Mouse (Mus musculus) megakaryocyte, embryonic 14.5 days (primary cell): ENCODE data around the gene Ifna9. TPM values are rescaled to one million over a fixed set of nuclear protein-coding genes. Genes with fewer than 3 reads are reported as not detected.
"Not testable (repeated sequence)": the region's sequence is repeated elsewhere in the genome, so short reads cannot be mapped to it uniquely, and the experiment has no call there.

Source experiments
- H3K27me3 ChIP-seq: replicated peaks from 2 replicates; pipeline ENCODE3; 2012; ENCODE audit warnings: inconsistent platforms
- H3K36me3 ChIP-seq: replicated peaks from 2 replicates; pipeline ENCODE3; 2012; ENCODE audit warnings: low read length, inconsistent platforms, mixed read lengths
- H3K4me1 ChIP-seq: 2 replicates; pipeline ENCODE4 v1.6.1; 2012; ENCODE audit warnings: inconsistent platforms
- H3K4me3 ChIP-seq: replicated peaks from 2 replicates; pipeline ENCODE3; 2012; ENCODE audit warnings: moderate library complexity, mild to moderate bottlenecking, inconsistent platforms
- H3K9me3 ChIP-seq: 2 replicates; pipeline ENCODE4 v1.6.1; 2012; ENCODE audit warnings: inconsistent platforms
- FLI1 ChIP-seq: IDR thresholded peaks from 2 replicates; pipeline ENCODE4 v1.6.1; 2012; ENCODE audit warnings: low read length, inconsistent platforms, mixed read lengths
- GATA1 ChIP-seq: IDR thresholded peaks from 3 replicates; pipeline ENCODE4 v1.6.1; 2012; ENCODE audit warnings: mixed read lengths, low read length, inconsistent platforms, borderline replicate concordance
- polyA plus RNA-seq: library from polyadenylated mRNA; stranded (reverse); fragments of >175 nt; gene quantifications from 2 replicates; pipeline ENCODE4 v1.2.3, GENCODE M21; 2012; ENCODE audit warnings: low replicate concordance; ENCODE audit not compliant: insufficient read depth

The Ifna9 gene
- not detected in 2 replicates for polyA plus RNA-seq

GRCm38 (mm10) chr4:88592285-88592684 is at the start of gene Ifna9:
TSS of gene Ifna9 (minus strand) at chr4:88592385.
- Histone ChIP-seq H3K9me3 (no peaks in the 10 kb centered on the region), H3K4me1 (peaks cover 44% of the 10 kb centered on the region), H3K4me3 (no peak within 1 kb of the TSS), H3K36me3 (no peaks in the 10 kb centered on the region), H3K27me3 (no peaks in the 10 kb centered on the region)
- TF ChIP-seq FLI1 (no peak), GATA1 (no peak)

GRCm38 (mm10) chr4:88641077-88641831 is 49.1 kb upstream of the Ifna9 start:
- Histone ChIP-seq H3K27me3 (peaks cover 5% of the 10 kb centered on the region), H3K9me3 (no peaks in the 10 kb centered on the region), H3K36me3 (no peaks in the 10 kb centered on the region), H3K4me1 (peaks cover 12% of the 10 kb centered on the region), H3K4me3 (peak overlapping the region; percentile 95)
- TF ChIP-seq FLI1 = no peak
- TF ChIP-seq GATA1 = no peak

- TF ChIP-seq FLI1 (no peak), GATA1 (no peak)
These were observed 48.5 kb upstream of the Ifna9 start for GRCm38 (mm10) chr4:88640704-88641076.

GRCm38 (mm10) chr4:88634311-88634710 is 42.1 kb upstream of the Ifna9 start, which contains the start of gene C87499:
TSS of gene C87499 (minus strand) at chr4:88634411.
- no peak for TF ChIP-seq FLI1
- TF ChIP-seq GATA1 = no peak
- Histone ChIP-seq H3K4me3 (no peak within 1 kb of the TSS), H3K27me3 (peaks cover 13% of the 10 kb centered on the region), H3K9me3 (no peaks in the 10 kb centered on the region), H3K36me3 (no peaks in the 10 kb centered on the region), H3K4me1 (peaks cover 5% of the 10 kb centered on the region; the same call in 1 of the 2 replicates)

More at GRCm38 (mm10) chr4:88640704-88641076, 48.5 kb upstream of the Ifna9 start:
- peaks cover 12% of the 10 kb centered on the region for H3K4me1 ChIP-seq
- peak overlapping the region; percentile 95 for H3K4me3 ChIP-seq
- no peaks in the 10 kb centered on the region for H3K9me3 ChIP-seq
- no peaks in the 10 kb centered on the region for H3K36me3 ChIP-seq
- peaks cover 5% of the 10 kb centered on the region for H3K27me3 ChIP-seq

GRCm38 (mm10) chr4:88603276-88603675 is 11.1 kb upstream of the Ifna9 start, which contains the start of gene Ifna12:
TSS of gene Ifna12 (minus strand) at chr4:88603376.
- H3K9me3 ChIP-seq = no peaks in the 10 kb centered on the region
- no peak within 1 kb of the TSS for H3K4me3 ChIP-seq
- H3K27me3 ChIP-seq = no peaks in the 10 kb centered on the region
- H3K4me1 ChIP-seq = peaks cover 2% of the 10 kb centered on the region; the same call in 1 of the 2 replicates
- no peaks in the 10 kb centered on the region for H3K36me3 ChIP-seq
- TF ChIP-seq FLI1 (no peak), GATA1 (no peak)

- Histone ChIP-seq H3K36me3 (no peaks in the 10 kb centered on the region), H3K27me3 (peaks cover 2% of the 10 kb centered on the region), H3K4me3 (no peak within 1 kb of the TSS), H3K4me1 (no peaks in the 10 kb centered on the region), H3K9me3 (no peaks in the 10 kb centered on the region)
- TF ChIP-seq FLI1 (no peak), GATA1 (no peak)
These were observed 20.5 kb downstream of the Ifna9 start, which contains the start of gene Ifna14 for GRCm38 (mm10) chr4:88571698-88572097. TSS of gene Ifna14 (minus strand) at chr4:88571798.

- H3K27me3 ChIP-seq = peaks cover 2% of the 10 kb centered on the region
- no peak for TF ChIP-seq GATA1
- TF ChIP-seq FLI1 = no peak
- H3K36me3 ChIP-seq = no peaks in the 10 kb centered on the region
- no peaks in the 10 kb centered on the region for H3K9me3 ChIP-seq
- no peak overlapping the region for H3K4me3 ChIP-seq
- H3K4me1 ChIP-seq = no peaks in the 10 kb centered on the region
These were observed 30.4 kb downstream of the Ifna9 start for GRCm38 (mm10) chr4:88561791-88562190.

GRCm38 (mm10) chr4:88558145-88558544 is 34.0 kb downstream of the Ifna9 start, which contains the start of gene Ifna15:
TSS of gene Ifna15 (minus strand) at chr4:88558245.
- H3K36me3 ChIP-seq, H3K27me3 ChIP-seq, H3K4me1 ChIP-seq, H3K4me3 ChIP-seq, H3K9me3 ChIP-seq: not testable (repeated sequence)

- Histone ChIP-seq H3K9me3 (no peaks in the 10 kb centered on the region), H3K4me1 (peaks cover 30% of the 10 kb centered on the region), H3K36me3 (no peaks in the 10 kb centered on the region), H3K4me3 (peak overlapping the region; percentile 92), H3K27me3 (peaks cover 5% of the 10 kb centered on the region)
- TF ChIP-seq GATA1 (no peak), FLI1 (no peak)
These were observed 41.8 kb downstream of the Ifna9 start for GRCm38 (mm10) chr4:88550161-88550945.

GRCm38 (mm10) chr4:88547986-88548385 is 44.2 kb downstream of the Ifna9 start:
- Histone ChIP-seq H3K9me3 (no peaks in the 10 kb centered on the region), H3K27me3 (peaks cover 4% of the 10 kb centered on the region)

More at GRCm38 (mm10) chr4:88547986-88548385, 44.2 kb downstream of the Ifna9 start:
- Histone ChIP-seq H3K36me3 (no peaks in the 10 kb centered on the region), H3K4me1 (peaks cover 27% of the 10 kb centered on the region), H3K4me3 (no peak overlapping the region)
- TF ChIP-seq GATA1 (no peak), FLI1 (no peak)
